Mouse (Mus musculus): ENCODE results near the gene Mark1. TPM values are rescaled to one million over a fixed set of nuclear protein-coding genes. Genes with fewer than 3 reads are reported as not detected.

The Mark1 gene
- polyA plus RNA-seq, 1 experiment from 2014 or later, result 2.4 TPM

DNA sequence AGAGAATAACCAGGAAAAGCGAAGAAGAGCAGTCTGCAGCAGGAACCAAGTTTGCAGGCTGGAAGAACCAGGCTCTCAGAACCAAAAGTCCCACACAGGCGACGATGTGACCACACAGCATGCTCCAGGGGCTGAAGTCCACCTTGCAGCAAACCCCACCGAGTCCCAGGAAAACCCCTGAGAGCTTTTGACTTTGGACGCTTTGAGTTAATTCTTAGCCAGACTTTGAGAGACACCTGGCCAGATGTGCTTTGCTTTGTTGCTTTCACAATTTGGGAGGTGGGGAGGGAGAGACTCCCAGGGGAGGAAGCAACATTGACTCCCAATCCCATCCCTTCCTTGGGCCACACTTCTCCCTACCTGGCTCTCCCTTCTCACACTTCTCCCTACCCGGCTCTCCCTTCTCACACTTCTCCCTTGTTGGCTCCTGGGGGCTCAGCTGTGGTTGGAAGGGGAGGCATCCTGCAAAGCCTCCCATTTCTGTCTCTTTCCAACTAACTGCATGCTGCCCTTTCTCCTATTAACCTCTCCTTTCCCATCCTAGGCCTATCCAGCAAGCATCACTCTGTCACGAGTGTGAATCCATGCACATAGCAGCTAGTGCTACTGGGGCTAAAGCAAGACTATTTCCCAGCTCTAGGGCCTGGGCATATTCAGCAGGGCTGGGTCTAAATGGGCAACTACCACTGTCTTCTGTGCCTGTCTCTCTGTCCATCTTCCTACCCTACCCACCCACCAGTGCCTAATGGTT lies 127.1 kb downstream of the Mark1 start:
- WGBS, result 79% methylated on average over 7 of the region's 7 CpGs
- no peak overlapping the region for H3K4me3 ChIP-seq (ENCODE audit: low read length)
- H3K4me1 ChIP-seq (ENCODE audit: control insufficient read depth, insufficient read depth, low read length), result no peaks in the 10 kb centered on the region
- H3K27me3 ChIP-seq (ENCODE audit: control insufficient read depth, insufficient read depth, low read length), result no peaks in the 10 kb centered on the region
- H3K36me3 ChIP-seq (ENCODE audit: control insufficient read depth, insufficient read depth, low read length), result no peaks in the 10 kb centered on the region
- H3K4me2 ChIP-seq (replicated peaks; ENCODE audit: low read depth, low read length), result no peak overlapping the region
- ATAC-seq (ENCODE audit: low FRiP score, low TSS enrichment), result no peak
- H3K9ac ChIP-seq (ENCODE audit: low read depth, low read length), result no peak overlapping the region
- H3K9me3 ChIP-seq (ENCODE audit: control insufficient read depth, low read length), result no peaks in the 10 kb centered on the region
- H3K27ac ChIP-seq (ENCODE audit: low read depth, low read length), result peak overlapping the region; percentile 39; the same call in 1 of the 2 replicates

DNA sequence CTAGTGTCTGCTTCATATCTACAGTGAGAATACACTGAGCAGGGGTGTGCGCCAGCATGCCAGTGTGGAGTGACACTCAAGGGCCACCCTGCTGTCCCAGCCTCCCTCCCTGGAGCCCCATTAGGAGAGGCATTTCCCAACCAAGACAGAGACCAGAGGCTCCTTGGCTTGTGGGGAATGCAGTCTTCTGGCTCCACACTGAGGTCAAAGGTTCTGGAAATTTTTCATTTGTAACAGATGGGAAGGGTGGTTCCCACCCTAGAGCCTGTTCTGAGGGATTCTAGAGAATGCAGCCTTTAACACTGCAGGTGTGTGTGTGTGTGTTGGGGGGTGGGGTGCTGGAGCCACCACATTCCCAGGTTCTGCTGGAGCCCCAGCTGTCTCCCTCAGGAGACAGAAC lies 127.9 kb downstream of the Mark1 start:
- 0 out of 2 replicates have a peak, but pooled peaks have one; percentile 38 for ATAC-seq (ENCODE audit: low FRiP score, low TSS enrichment)
- H3K27me3 ChIP-seq (ENCODE audit: control insufficient read depth, insufficient read depth, low read length), result no peaks in the 10 kb centered on the region
- no peak overlapping the region for H3K4me2 ChIP-seq (replicated peaks; ENCODE audit: low read depth, low read length)
- H3K9me3 ChIP-seq (ENCODE audit: control insufficient read depth, low read length), result no peaks in the 10 kb centered on the region
- H3K4me1 ChIP-seq (ENCODE audit: control insufficient read depth, insufficient read depth, low read length), result no peaks in the 10 kb centered on the region
- H3K27ac ChIP-seq (ENCODE audit: low read depth, low read length), result peak overlapping the region; percentile 39; the same call in 1 of the 2 replicates
- WGBS, result 88% methylated on average over 1 of the region's 1 CpGs
- no peak overlapping the region for H3K9ac ChIP-seq (ENCODE audit: low read depth, low read length)
- H3K4me3 ChIP-seq (ENCODE audit: low read length), result no peak overlapping the region
- H3K36me3 ChIP-seq (ENCODE audit: control insufficient read depth, insufficient read depth, low read length), result no peaks in the 10 kb centered on the region

DNA sequence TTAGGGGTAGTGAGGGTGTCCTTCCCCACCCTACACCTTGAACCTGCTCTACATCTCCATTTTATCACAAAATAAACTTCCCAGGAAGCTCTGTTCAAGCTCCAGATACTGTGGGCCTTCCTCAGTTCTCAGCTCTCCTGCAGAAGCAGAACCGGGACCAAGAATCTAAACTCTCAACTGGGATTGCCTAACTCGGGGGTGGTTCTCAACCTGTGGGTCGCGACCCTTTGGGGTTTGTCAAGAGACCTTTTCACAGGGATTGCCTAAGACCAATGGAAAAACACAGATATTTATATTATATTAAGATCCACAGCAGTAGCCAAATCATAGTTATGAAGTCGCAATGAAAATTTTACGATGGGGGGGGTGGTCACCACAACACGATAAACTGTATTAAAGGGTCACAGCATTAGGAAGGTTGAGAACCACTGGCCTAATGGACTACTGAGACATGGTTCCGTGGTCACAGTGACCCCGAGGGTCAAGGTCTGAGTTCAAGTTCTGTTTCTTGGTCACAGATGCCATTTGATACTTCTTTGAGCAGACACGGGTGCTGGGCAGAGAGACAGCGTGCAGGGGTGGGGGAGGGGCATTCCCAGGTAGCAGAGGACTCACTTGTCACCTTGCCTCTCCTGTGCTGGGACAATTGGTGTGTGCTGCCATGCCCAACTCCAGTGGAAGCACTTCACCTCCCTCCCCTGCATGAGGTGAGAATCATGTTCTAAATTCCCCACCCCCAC lies 128.6 kb downstream of the Mark1 start:
- Histone ChIP-seq H3K4me2 (replicated peaks; ENCODE audit: low read depth, low read length) (no peak overlapping the region), H3K4me3 (ENCODE audit: low read length) (no peak overlapping the region), H3K9ac (ENCODE audit: low read depth, low read length) (no peak overlapping the region), H3K4me1 (ENCODE audit: control insufficient read depth, insufficient read depth, low read length) (no peaks in the 10 kb centered on the region), H3K9me3 (ENCODE audit: control insufficient read depth, low read length) (no peaks in the 10 kb centered on the region), H3K27me3 (ENCODE audit: control insufficient read depth, insufficient read depth, low read length) (no peaks in the 10 kb centered on the region), H3K27ac (ENCODE audit: low read depth, low read length) (no peak overlapping the region), H3K36me3 (ENCODE audit: control insufficient read depth, insufficient read depth, low read length) (no peaks in the 10 kb centered on the region)
- 0 out of 2 replicates have a peak, but pooled peaks have one; percentile 40 for ATAC-seq (ENCODE audit: low FRiP score, low TSS enrichment)
- WGBS, result 72% methylated on average over 11 of the region's 11 CpGs

DNA sequence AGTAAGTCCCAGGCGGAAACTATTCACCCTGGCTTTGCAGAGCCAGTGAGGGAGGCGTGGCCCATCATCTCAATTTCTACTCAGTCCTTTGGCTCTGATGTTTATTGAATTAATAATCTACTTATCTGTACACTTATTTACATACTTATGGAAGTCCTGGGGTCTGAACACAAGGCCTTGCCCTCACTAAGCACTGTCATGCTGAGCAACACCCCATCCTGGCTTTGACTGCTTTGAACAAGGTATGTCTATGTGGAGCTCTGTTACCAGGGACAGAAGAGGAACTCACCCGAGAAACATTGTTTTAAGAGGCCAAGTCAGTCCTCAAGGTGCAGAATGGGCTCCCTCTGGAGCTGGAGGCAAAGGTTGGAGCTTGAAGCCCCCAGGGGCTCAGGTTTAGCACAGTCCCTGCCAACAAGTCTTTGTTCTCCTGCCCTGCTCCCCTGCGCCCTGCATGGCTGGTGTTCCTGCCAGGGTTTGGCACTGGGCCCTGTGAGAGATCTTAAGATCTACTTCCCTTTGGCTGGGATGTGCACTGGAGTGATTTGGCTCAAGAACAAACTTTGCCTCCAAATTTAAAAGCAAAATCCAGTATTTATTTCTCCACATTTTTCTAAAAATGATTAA lies 129.3 kb downstream of the Mark1 start:
- Histone ChIP-seq H3K27ac (ENCODE audit: low read depth, low read length) (no peak overlapping the region), H3K4me3 (ENCODE audit: low read length) (no peak overlapping the region), H3K9me3 (ENCODE audit: control insufficient read depth, low read length) (no peaks in the 10 kb centered on the region), H3K4me1 (ENCODE audit: control insufficient read depth, insufficient read depth, low read length) (no peaks in the 10 kb centered on the region), H3K4me2 (replicated peaks; ENCODE audit: low read depth, low read length) (no peak overlapping the region), H3K9ac (ENCODE audit: low read depth, low read length) (no peak overlapping the region), H3K27me3 (ENCODE audit: control insufficient read depth, insufficient read depth, low read length) (no peaks in the 10 kb centered on the region), H3K36me3 (ENCODE audit: control insufficient read depth, insufficient read depth, low read length) (no peaks in the 10 kb centered on the region)
- WGBS, result 76% methylated on average over 4 of the region's 4 CpGs
- no peak for ATAC-seq (ENCODE audit: low FRiP score, low TSS enrichment)

DNA sequence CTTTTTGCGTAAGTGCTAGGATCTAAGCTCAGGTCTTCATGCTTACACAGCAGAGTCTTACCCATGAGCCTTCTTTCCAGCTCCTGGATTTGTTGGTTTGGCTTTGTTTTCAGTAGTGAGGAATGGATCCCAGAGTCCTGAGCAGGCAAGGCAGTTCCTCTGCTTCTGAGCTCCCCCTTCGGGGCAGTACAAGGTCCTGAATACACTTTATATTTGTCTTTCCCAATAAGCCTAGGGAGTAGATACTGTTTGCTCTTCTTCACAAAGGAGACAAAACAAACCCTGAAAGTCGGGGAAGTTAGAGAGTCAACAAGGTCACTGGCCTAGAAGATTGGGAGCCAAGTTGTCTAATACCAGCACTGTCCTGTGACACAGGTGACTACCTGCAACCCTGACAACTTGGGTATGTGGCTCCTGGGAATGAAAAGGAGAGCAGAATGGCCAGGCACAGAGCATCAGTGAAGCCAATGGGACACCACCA lies 131.7 kb downstream of the Mark1 start:
- no peak for ATAC-seq (ENCODE audit: low FRiP score, low TSS enrichment)
- no peaks in the 10 kb centered on the region for H3K36me3 ChIP-seq (ENCODE audit: control insufficient read depth, insufficient read depth, low read length)
- 0 out of 2 replicates have a peak, but pooled peaks cover 7% of the 10 kb centered on the region for H3K4me1 ChIP-seq (ENCODE audit: control insufficient read depth, insufficient read depth, low read length)
- H3K9me3 ChIP-seq (ENCODE audit: control insufficient read depth, low read length), result no peaks in the 10 kb centered on the region
- H3K27ac ChIP-seq (ENCODE audit: low read depth, low read length), result no peak overlapping the region
- H3K4me2 ChIP-seq (replicated peaks; ENCODE audit: low read depth, low read length), result no peak overlapping the region
- H3K27me3 ChIP-seq (ENCODE audit: control insufficient read depth, insufficient read depth, low read length), result no peaks in the 10 kb centered on the region
- WGBS, result 84% methylated on average over 3 of the region's 3 CpGs
- no peak overlapping the region for H3K4me3 ChIP-seq (ENCODE audit: low read length)
- H3K9ac ChIP-seq (ENCODE audit: low read depth, low read length), result no peak overlapping the region

DNA sequence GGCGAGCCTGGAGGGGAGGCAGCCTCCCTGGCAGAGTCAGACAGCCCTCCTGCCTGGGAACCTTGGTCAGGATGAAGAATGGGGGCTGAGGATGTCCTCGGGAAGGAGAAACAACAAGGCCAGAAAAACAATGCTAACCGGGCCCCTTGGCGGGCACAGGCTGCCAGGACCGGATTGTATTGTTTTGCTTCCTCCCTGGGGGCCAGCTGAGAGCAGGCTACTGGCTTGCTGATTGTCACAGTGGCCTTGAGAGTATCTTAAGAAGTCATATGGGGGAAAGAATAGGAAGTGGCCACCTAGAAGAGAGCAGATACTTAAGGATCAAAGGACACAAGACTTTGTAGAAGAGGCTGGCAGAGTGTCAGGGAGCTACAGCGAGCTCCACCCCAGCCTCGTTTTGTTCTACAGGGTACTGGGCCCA lies 135.0 kb downstream of the Mark1 start:
- no peak for ATAC-seq (ENCODE audit: low FRiP score, low TSS enrichment)
- no peaks in the 10 kb centered on the region for H3K27me3 ChIP-seq (ENCODE audit: control insufficient read depth, insufficient read depth, low read length)
- H3K4me2 ChIP-seq (replicated peaks; ENCODE audit: low read depth, low read length), result no peak overlapping the region
- no peaks in the 10 kb centered on the region for H3K36me3 ChIP-seq (ENCODE audit: control insufficient read depth, insufficient read depth, low read length)
- H3K4me1 ChIP-seq (ENCODE audit: control insufficient read depth, insufficient read depth, low read length), result 0 out of 2 replicates have a peak, but pooled peaks cover 7% of the 10 kb centered on the region
- no peak overlapping the region for H3K9ac ChIP-seq (ENCODE audit: low read depth, low read length)
- WGBS, result 26% methylated on average over 7 of the region's 7 CpGs
- no peaks in the 10 kb centered on the region for H3K9me3 ChIP-seq (ENCODE audit: control insufficient read depth, low read length)
- H3K27ac ChIP-seq (ENCODE audit: low read depth, low read length), result peak overlapping the region; percentile 37
- H3K4me3 ChIP-seq (ENCODE audit: low read length), result no peak overlapping the region

DNA sequence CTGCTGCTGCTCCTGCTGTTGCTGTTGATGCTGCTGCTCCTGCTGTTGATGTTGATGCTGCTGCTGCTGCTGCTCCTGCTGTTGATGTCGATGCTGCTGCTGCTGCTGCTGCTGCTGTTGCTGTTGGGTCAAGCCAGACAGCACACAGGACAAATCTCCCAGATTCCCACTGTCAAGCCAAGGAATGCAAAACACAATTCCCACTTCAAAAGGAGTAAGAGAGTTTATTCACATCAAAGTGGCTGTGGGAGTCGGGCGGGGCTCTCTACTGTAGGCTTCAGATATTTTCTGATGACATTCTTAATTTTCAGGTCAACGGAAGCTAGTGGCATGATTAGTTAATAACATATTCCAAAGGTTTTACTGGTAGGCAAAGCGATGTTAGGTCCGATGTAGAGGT lies 136.7 kb downstream of the Mark1 start:
- Histone ChIP-seq H3K4me3 (ENCODE audit: low read length) (no peak overlapping the region), H3K9ac (ENCODE audit: low read depth, low read length) (no peak overlapping the region), H3K9me3 (ENCODE audit: control insufficient read depth, low read length) (no peaks in the 10 kb centered on the region), H3K4me1 (ENCODE audit: control insufficient read depth, insufficient read depth, low read length) (0 out of 2 replicates have a peak, but pooled peaks cover 7% of the 10 kb centered on the region), H3K4me2 (replicated peaks; ENCODE audit: low read depth, low read length) (no peak overlapping the region), H3K27me3 (ENCODE audit: control insufficient read depth, insufficient read depth, low read length) (no peaks in the 10 kb centered on the region), H3K27ac (ENCODE audit: low read depth, low read length) (no peak overlapping the region), H3K36me3 (ENCODE audit: control insufficient read depth, insufficient read depth, low read length) (no peaks in the 10 kb centered on the region)
- no peak for ATAC-seq (ENCODE audit: low FRiP score, low TSS enrichment)
- 93% methylated on average over 6 of the region's 6 CpGs for WGBS

DNA sequence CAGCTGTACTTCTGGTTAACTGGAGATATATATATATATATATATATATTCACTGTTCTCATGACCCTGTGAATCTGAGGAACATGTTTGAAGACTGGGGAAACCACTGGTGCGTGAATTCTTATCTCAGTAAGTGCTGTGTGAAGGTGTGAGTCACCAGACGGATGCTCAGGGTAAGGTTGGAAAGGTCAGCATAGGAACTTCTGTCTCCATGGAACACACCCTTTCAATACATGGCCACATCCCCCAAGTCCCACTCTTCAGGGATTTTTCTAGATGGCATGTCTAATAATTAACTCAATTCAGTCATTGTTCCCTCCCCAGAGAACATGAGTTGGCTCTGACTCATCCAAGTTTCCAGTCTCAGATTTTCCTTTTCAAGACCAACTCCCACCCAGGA lies 137.8 kb downstream of the Mark1 start:
- Histone ChIP-seq H3K4me2 (replicated peaks; ENCODE audit: low read depth, low read length) (no peak overlapping the region), H3K4me3 (ENCODE audit: low read length) (no peak overlapping the region), H3K9ac (ENCODE audit: low read depth, low read length) (no peak overlapping the region), H3K27ac (ENCODE audit: low read depth, low read length) (no peak overlapping the region), H3K36me3 (ENCODE audit: control insufficient read depth, insufficient read depth, low read length) (no peaks in the 10 kb centered on the region), H3K27me3 (ENCODE audit: control insufficient read depth, insufficient read depth, low read length) (no peaks in the 10 kb centered on the region), H3K9me3 (ENCODE audit: control insufficient read depth, low read length) (no peaks in the 10 kb centered on the region), H3K4me1 (ENCODE audit: control insufficient read depth, insufficient read depth, low read length) (0 out of 2 replicates have a peak, but pooled peaks cover 7% of the 10 kb centered on the region)
- no peak; the same call in 1 of the 2 replicates for ATAC-seq (ENCODE audit: low FRiP score, low TSS enrichment)
- 68% methylated on average over 2 of the region's 2 CpGs for WGBS

Data from kidney, embryonic 14.5 days (tissue).